In the genomic region with DNA sequence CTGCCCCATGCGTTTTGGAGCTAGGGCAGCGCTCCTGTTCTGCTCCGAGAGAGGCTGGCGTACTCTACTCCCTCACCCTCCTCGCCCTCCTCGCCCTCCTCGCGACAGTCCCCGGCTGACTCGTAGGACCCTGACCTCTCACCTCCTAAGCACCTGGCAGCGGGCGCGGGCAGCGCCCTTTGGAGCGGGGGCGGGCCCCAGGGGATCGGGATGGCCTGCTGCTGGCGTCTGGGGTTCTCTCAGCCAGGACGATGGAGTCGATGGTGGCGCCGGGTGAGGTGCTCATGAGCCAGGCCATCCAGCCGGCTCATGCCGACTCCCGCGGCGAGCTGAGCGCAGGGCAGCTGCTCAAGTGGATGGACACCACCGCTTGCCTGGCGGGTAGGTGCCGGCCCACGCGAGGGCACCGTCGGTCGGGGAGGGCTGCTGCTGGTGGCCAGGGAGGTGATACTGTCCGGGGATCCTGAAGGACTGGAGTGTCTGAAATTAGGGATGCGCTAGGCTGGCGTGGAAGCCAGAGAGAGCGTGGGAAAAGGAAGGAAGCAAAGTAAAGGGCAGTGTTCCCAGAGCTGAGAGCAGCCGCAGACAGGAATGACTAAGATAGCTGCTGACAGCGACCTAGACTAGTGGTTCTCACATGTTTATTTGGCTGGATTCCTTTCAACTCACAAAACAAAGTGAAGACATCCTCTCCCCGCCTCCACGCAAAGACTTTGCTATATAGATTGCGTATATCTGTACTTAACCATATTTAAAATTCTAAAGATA, we compare ENCODE assay signal across 8 mouse cellular contexts. TPM values are rescaled to one million over a fixed set of nuclear protein-coding genes. Genes with fewer than 3 reads are reported as not detected.
DNase-seq lines count a peak whose midpoint lies in the region; ATAC-seq and TF ChIP-seq lines count a peak whose summit lies in the region.

Gene Acot12 (plus strand): TSS at position 233 of the 768 bp plus-strand sequence.

- no peaks in the 10 kb centered on the region for H3K36me3 ChIP-seq in forebrain, postnatal 0 days (ENCODE audit: insufficient read depth)
- no peaks in the 10 kb centered on the region for H3K36me3 ChIP-seq in hindbrain, embryonic 14.5 days (replicated peaks; ENCODE audit: control insufficient read depth, insufficient read depth)
- H3K36me3 ChIP-seq in limb, embryonic 13.5 days = no peaks in the 10 kb centered on the region
- no peaks in the 10 kb centered on the region for H3K36me3 ChIP-seq in neural tube, embryonic 11.5 days (ENCODE audit: control insufficient read depth, insufficient read depth, low read length)

- peak within 1 kb of the TSS; percentile 41 for H3K4me3 ChIP-seq in forebrain, postnatal 0 days (ENCODE audit: low read depth, low read length)
- peak within 1 kb of the TSS; percentile 37 for H3K4me3 ChIP-seq in hindbrain, embryonic 14.5 days (replicated peaks; ENCODE audit: low read length)
- peak within 1 kb of the TSS; percentile 44 for H3K4me3 ChIP-seq in limb, embryonic 13.5 days
- H3K4me3 ChIP-seq in neural tube, embryonic 11.5 days (ENCODE audit: low read depth, low read length) = peak within 1 kb of the TSS; percentile 36

- H3K4me1 ChIP-seq in forebrain, postnatal 0 days (ENCODE audit: insufficient read depth) = 0 out of 2 replicates have a peak, but pooled peaks cover 11% of the 10 kb centered on the region
- H3K4me1 ChIP-seq in hindbrain, embryonic 14.5 days (replicated peaks; ENCODE audit: control insufficient read depth, insufficient read depth, low read length) = peaks cover 9% of the 10 kb centered on the region; the same call in 1 of the 2 replicates
- H3K4me1 ChIP-seq in limb, embryonic 13.5 days = 0 out of 2 replicates have a peak, but pooled peaks cover 15% of the 10 kb centered on the region
- H3K4me1 ChIP-seq in neural tube, embryonic 11.5 days (ENCODE audit: control insufficient read depth, insufficient read depth, low read length) = no peaks in the 10 kb centered on the region

- 5% methylated on average over 45 of the region's 45 CpGs for WGBS in forebrain, postnatal 0 days
- 8% methylated on average over 45 of the region's 45 CpGs for WGBS in hindbrain, embryonic 14.5 days
- 10% methylated on average over 45 of the region's 45 CpGs for WGBS in limb, embryonic 13.5 days
- 9% methylated on average over 45 of the region's 45 CpGs for WGBS in neural tube, embryonic 11.5 days

- H3K27ac ChIP-seq in forebrain, postnatal 0 days (ENCODE audit: low read depth, low read length) = no peak within 1 kb of the TSS
- no peak within 1 kb of the TSS for H3K27ac ChIP-seq in hindbrain, embryonic 14.5 days
- H3K27ac ChIP-seq in limb, embryonic 13.5 days = no peak within 1 kb of the TSS
- no peak within 1 kb of the TSS for H3K27ac ChIP-seq in neural tube, embryonic 11.5 days (ENCODE audit: low read depth, low read length)

- TF ChIP-seq CTCF in forebrain, postnatal 0 days (IDR thresholded peaks at IDR 0.05; ENCODE audit: low read depth) = 0 out of 2 replicates have a peak, but pooled peaks have one; percentile 2

- ATAC-seq in forebrain, postnatal 0 days = peak; percentile 72
- peak; percentile 73 for ATAC-seq in hindbrain, embryonic 14.5 days (ENCODE audit: low FRiP score)
- ATAC-seq in limb, embryonic 13.5 days (ENCODE audit: low FRiP score, low read depth) = peak; percentile 48; the same call in 1 of the 2 replicates
- peak; percentile 80 for ATAC-seq in neural tube, embryonic 11.5 days (ENCODE audit: insufficient read depth, low FRiP score, low TSS enrichment)

- no peaks in the 10 kb centered on the region for H3K9me3 ChIP-seq in forebrain, postnatal 0 days (ENCODE audit: low read length)
- no peaks in the 10 kb centered on the region for H3K9me3 ChIP-seq in hindbrain, embryonic 14.5 days (ENCODE audit: control insufficient read depth, low read length)
- H3K9me3 ChIP-seq in limb, embryonic 13.5 days = no peaks in the 10 kb centered on the region
- H3K9me3 ChIP-seq in neural tube, embryonic 11.5 days (ENCODE audit: control insufficient read depth, low read length) = no peaks in the 10 kb centered on the region

- H3K9ac ChIP-seq in forebrain, postnatal 0 days = peak within 1 kb of the TSS; percentile 55
- H3K9ac ChIP-seq in hindbrain, embryonic 14.5 days = peak within 1 kb of the TSS; percentile 64
- peak within 1 kb of the TSS; percentile 64 for H3K9ac ChIP-seq in limb, embryonic 13.5 days
- H3K9ac ChIP-seq in neural tube, embryonic 11.5 days (ENCODE audit: low read length) = peak within 1 kb of the TSS; percentile 59

- H3K27me3 ChIP-seq in forebrain, postnatal 0 days (ENCODE audit: insufficient read depth, low read length) = no peaks in the 10 kb centered on the region
- H3K27me3 ChIP-seq in hindbrain, embryonic 14.5 days (ENCODE audit: control insufficient read depth, insufficient read depth, low read length) = no peaks in the 10 kb centered on the region
- H3K27me3 ChIP-seq in limb, embryonic 13.5 days = peaks cover 31% of the 10 kb centered on the region
- H3K27me3 ChIP-seq in neural tube, embryonic 11.5 days (ENCODE audit: control insufficient read depth, insufficient read depth, low read length) = peaks cover 4% of the 10 kb centered on the region; the same call in 1 of the 2 replicates

- peak within 1 kb of the TSS; percentile 79 for H3K4me2 ChIP-seq in forebrain, postnatal 0 days (ENCODE audit: low read depth)
- H3K4me2 ChIP-seq in hindbrain, embryonic 14.5 days (replicated peaks) = peak within 1 kb of the TSS; percentile 79
- peak within 1 kb of the TSS; percentile 81 for H3K4me2 ChIP-seq in limb, embryonic 13.5 days (replicated peaks)
- peak within 1 kb of the TSS; percentile 81 for H3K4me2 ChIP-seq in neural tube, embryonic 11.5 days (ENCODE audit: low read depth)

- peak; percentile 15 to 32 for DNase-seq in left cerebral cortex, adult 18-20 months (ENCODE audit: low spot score in 2 of 2)
- no peak for DNase-seq in left cerebral cortex, adult 8-10 months (ENCODE audit: low spot score in 2 of 2)
- DNase-seq in cerebellum, adult 8-10 months = peak; percentile 41
- no peak for DNase-seq in forebrain, postnatal 0 days
- DNase-seq in hindbrain, embryonic 14.5 days (ENCODE audit: low spot score) = peak; percentile 34
- DNase-seq in neural tube, embryonic 11.5 days (ENCODE audit: low spot score) = peak; percentile 59
- no peak for DNase-seq in T-cell, adult 2 months (ENCODE audit: low spot score)

RNA-seq across cellular contexts. Expression of gene Acot12, which starts in this region (rescaled TPM):
- total RNA-seq in left cerebral cortex, adult 18-20 months (2021) = under 1 TPM in 1 of 2 experiments, not detected in 1; 0.16 TPM
- total RNA-seq in left cerebral cortex, adult 8-10 months (2022) = under 1 TPM; 0.16 to 0.33 (median 0.28) TPM
- 0.14 and 0.15 TPM in 2 replicates for total RNA-seq in forebrain, postnatal 0 days (2014; rRNA removed)
- 0.10 and 0.34 TPM in 2 replicates for polyA plus RNA-seq in forebrain, postnatal 0 days (2015; fragmentation: Nextera tagmentation; extraction: Ambion mirVana)
- 0.24 TPM in 1 of 2 replicates, not detected in the other for polyA plus RNA-seq in hindbrain, embryonic 14.5 days (2014; fragmentation: Nextera tagmentation; extraction: Ambion mirVana)
- polyA plus RNA-seq in limb, embryonic 13.5 days (2015; fragmentation: Nextera tagmentation; extraction: Ambion mirVana) = not detected in 2 replicates
- polyA plus RNA-seq in neural tube, embryonic 11.5 days (2014; fragmentation: Nextera tagmentation; extraction: Ambion mirVana) = not detected in 2 replicates

Comparison
In these comparisons a context has a peak if more than half of its experiments do, and no peak if none do; other contexts are left out.
1. Peak in DNase-seq in left cerebral cortex, adult 18-20 months; RNA of the gene not detected or under 1 TPM.
2. Peak in ATAC-seq, H3K4me3 ChIP-seq, H3K9ac ChIP-seq and H3K4me2 ChIP-seq in forebrain, postnatal 0 days; RNA of the gene not detected or under 1 TPM.
3. Peak in DNase-seq, ATAC-seq, H3K4me3 ChIP-seq, H3K9ac ChIP-seq and H3K4me2 ChIP-seq in hindbrain, embryonic 14.5 days; RNA of the gene not detected or under 1 TPM.
4. Peak in ATAC-seq, H3K4me3 ChIP-seq, H3K9ac ChIP-seq and H3K4me2 ChIP-seq in limb, embryonic 13.5 days; RNA of the gene not detected or under 1 TPM.
5. Peak in DNase-seq, ATAC-seq, H3K4me3 ChIP-seq, H3K9ac ChIP-seq and H3K4me2 ChIP-seq in neural tube, embryonic 11.5 days; RNA of the gene not detected or under 1 TPM.